Mouse (Mus musculus) G1E (cell line): ENCODE results near the gene Rapgef3. TPM values are rescaled to one million over a fixed set of nuclear protein-coding genes. Genes with fewer than 3 reads are reported as not detected.

ENCODE experiments used
- ATAC-seq: 2 replicates; pipeline ENCODE4 v1.8.0; 2016; ENCODE audit warnings: mild to moderate bottlenecking; ENCODE audit not compliant: insufficient number of reproducible peaks, poor library complexity, low FRiP score, severe bottlenecking; ENCODE audit errors: extremely low read depth
- DNase-seq: peaks from one replicate; pipeline ENCODE4 v3.0.0; 2012; ENCODE audit warnings: low spot score
- H3K27me3 ChIP-seq: 2 replicates; pipeline ENCODE4 v1.6.1; 2012; ENCODE audit warnings: mild to moderate bottlenecking, low read length, inconsistent platforms; ENCODE audit not compliant: insufficient read depth
- H3K36me3 ChIP-seq: replicated peaks from 2 replicates; pipeline ENCODE3; 2012; ENCODE audit warnings: mild to moderate bottlenecking, inconsistent platforms
- H3K4me1 ChIP-seq: 2 replicates; pipeline ENCODE4 v1.6.1; 2012; ENCODE audit warnings: low read depth, low read length, inconsistent platforms, mixed read lengths; ENCODE audit not compliant: insufficient read depth
- H3K4me3 ChIP-seq: 2 replicates; pipeline ENCODE4 v1.5.1; 2012; ENCODE audit warnings: low read depth, mild to moderate bottlenecking, inconsistent platforms, low read length, moderate library complexity, mixed read lengths
- H3K9me3 ChIP-seq: replicated peaks from 2 replicates; pipeline ENCODE4 v1.6.1; 2012; ENCODE audit warnings: inconsistent platforms
- CTCF ChIP-seq: IDR thresholded peaks from 2 replicates; pipeline ENCODE4 v1.5.1; 2012; ENCODE audit warnings: low read depth, low read length, inconsistent platforms, mixed read lengths
- GATA1 ChIP-seq: IDR thresholded peaks from 2 replicates; pipeline ENCODE4 v1.6.1; 2012; ENCODE audit warnings: borderline replicate concordance, low read length, inconsistent platforms, mixed read lengths
- GATA2 ChIP-seq: IDR thresholded peaks from 2 replicates; pipeline ENCODE4 v1.6.1; 2012; ENCODE audit warnings: low read depth, low read length, inconsistent platforms, borderline replicate concordance
- POLR2AphosphoS5 ChIP-seq: IDR thresholded peaks from 2 replicates; pipeline ENCODE4 v1.6.1; 2012; ENCODE audit warnings: low read depth, low read length, inconsistent platforms; ENCODE audit not compliant: insufficient replicate concordance
- TAL1 ChIP-seq: conservative IDR thresholded peaks from 2 replicates; pipeline ENCODE4 v1.6.1; 2012; ENCODE audit warnings: low read depth, low read length, inconsistent platforms, mixed read lengths
- polyA plus RNA-seq: library from polyadenylated mRNA; stranded (reverse); fragments of >175 nt; gene quantifications from 2 replicates; pipeline ENCODE4 v1.2.3, GENCODE M21; 2012
- total RNA-seq, 2 experiments: library from RNA; stranded (forward) in 1 of 2; stranded (reverse) in 1 of 2; fragments of 200-1000 nt in 1 of 2; fragments of >200 nt in 1 of 2; fragmentation: Nextera tagmentation in 1 of 2; gene quantifications; 2 replicates each; pipeline ENCODE4 v1.2.3; 2014 to 2017

Rapgef3 gene
- total and polyA plus RNA-seq, 3 experiments: 0.05 to 0.23 TPM; not detected in 1

DNA sequence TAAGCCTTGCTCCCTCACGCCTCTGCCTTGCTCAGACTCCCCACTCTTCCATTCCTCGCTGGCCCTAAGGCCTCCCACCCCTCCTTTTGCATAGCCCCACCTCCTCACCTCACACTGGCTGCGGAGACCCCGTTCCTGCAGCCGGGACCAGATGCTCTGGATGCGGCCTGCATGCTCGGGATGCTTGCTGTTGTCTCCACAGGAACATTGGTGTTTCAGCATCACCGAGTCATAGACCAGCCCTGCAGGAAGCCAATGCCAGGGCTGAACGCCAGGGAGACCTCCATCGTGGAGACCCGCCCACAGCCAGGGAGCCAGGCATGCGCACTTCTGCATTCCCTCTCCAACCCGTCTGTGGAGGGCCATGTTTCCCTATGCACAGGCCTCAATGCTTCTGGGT is 34.8 kb upstream of the Rapgef3 start:
- no peak for DNase-seq

DNA sequence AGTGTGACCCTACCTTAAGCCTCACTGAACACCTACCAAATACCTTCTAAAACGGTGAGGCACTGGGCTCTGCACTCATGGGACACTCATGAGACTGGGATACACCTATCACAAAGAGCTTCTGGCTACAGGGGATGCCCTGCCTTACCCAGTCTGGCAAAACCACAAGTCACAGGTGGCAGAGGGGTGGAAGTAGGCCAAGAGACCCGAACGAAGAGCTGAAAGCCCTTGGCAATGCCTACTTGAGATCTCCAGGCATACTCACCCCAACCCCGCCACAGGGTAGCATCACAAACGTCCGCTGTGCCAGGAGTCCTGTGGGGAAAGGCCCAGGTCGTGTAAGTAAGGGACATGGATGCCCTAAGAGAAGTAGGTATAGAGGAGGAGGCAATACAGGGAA is 34.0 kb upstream of the Rapgef3 start:
- TF ChIP-seq CTCF: no peak
- no peak for TF ChIP-seq POLR2AphosphoS5
- no peak for TF ChIP-seq GATA1
- TF ChIP-seq GATA2: no peak
- no peak for TF ChIP-seq TAL1
- H3K36me3 ChIP-seq: peaks cover 89% of the 10 kb centered on the region

More for the DNA sequence above, 34.8 kb upstream of the Rapgef3 start:
- peaks cover 42% of the 10 kb centered on the region for H3K4me1 ChIP-seq
- TF ChIP-seq GATA2: no peak
- TF ChIP-seq POLR2AphosphoS5: no peak
- TF ChIP-seq CTCF: no peak
- TF ChIP-seq TAL1: no peak
- TF ChIP-seq GATA1: no peak
- H3K4me3 ChIP-seq: no peak overlapping the region
- H3K27me3 ChIP-seq: no peaks in the 10 kb centered on the region; the same call in 1 of the 2 replicates
- H3K36me3 ChIP-seq: peaks cover 89% of the 10 kb centered on the region
- no peak for ATAC-seq
- H3K9me3 ChIP-seq: no peaks in the 10 kb centered on the region

DNA sequence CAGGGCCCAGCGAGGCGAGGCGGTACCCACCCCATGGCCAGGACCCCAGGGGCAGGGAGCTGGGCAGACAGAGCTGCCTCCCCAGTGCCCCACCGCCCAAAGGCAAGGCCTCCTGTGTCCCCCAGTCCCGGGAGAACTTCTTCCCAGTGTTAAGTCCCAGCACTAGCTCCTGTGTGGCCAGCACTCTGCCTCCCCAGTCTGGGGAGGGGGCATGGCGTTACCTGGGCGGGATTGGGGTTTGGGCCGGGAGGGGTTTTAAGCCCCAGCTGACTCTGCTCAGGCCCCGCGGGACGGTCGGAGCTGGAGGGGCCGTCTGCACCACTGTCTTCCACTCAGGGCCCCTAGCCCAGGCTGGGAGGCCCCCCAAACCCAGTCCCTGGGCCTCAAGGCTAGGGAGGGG is 33.1 kb upstream of the Rapgef3 start:
- Histone ChIP-seq H3K36me3 (peaks cover 89% of the 10 kb centered on the region), H3K4me1 (peaks cover 51% of the 10 kb centered on the region), H3K9me3 (no peaks in the 10 kb centered on the region), H3K4me3 (no peak overlapping the region), H3K27me3 (no peaks in the 10 kb centered on the region; the same call in 1 of the 2 replicates)
- no peak for TF ChIP-seq TAL1
- no peak for TF ChIP-seq GATA2
- TF ChIP-seq CTCF: no peak
- TF ChIP-seq GATA1: no peak
- no peak for TF ChIP-seq POLR2AphosphoS5
- no peak for ATAC-seq
- DNase-seq: no peak

More for the DNA sequence above, 34.0 kb upstream of the Rapgef3 start:
- Histone ChIP-seq H3K9me3 (no peaks in the 10 kb centered on the region), H3K4me3 (no peak overlapping the region), H3K4me1 (peaks cover 44% of the 10 kb centered on the region), H3K27me3 (no peaks in the 10 kb centered on the region; the same call in 1 of the 2 replicates)
- DNase-seq (no peak), ATAC-seq (no peak)

DNA sequence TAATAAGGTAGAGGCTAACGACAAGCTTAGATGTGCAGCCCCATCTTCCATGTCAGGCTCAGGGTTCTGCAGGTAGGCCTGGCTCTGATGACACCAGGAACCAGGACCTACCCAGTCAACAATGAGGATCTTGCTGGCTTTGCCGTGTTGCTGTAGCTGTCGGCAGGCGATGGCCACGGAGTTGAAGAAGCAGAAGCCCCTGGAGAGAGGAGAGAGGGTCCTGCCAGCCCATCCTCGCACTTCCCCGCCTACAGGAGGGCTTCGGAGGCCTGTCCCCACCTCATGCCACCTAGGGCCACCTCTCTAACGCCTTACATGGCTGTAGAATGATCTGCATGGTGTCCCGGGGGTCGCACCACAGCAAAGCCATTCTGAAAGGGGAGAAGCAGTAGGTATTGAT is 31.7 kb upstream of the Rapgef3 start:
- Histone ChIP-seq H3K4me1 (peaks cover 53% of the 10 kb centered on the region), H3K9me3 (no peaks in the 10 kb centered on the region), H3K4me3 (no peak overlapping the region), H3K27me3 (no peaks in the 10 kb centered on the region; the same call in 1 of the 2 replicates), H3K36me3 (peaks cover 92% of the 10 kb centered on the region)
- DNase-seq: no peak
- no peak for ATAC-seq
- no peak for TF ChIP-seq GATA1
- no peak for TF ChIP-seq CTCF
- TF ChIP-seq POLR2AphosphoS5: no peak
- no peak for TF ChIP-seq GATA2
- TF ChIP-seq TAL1: no peak

DNA sequence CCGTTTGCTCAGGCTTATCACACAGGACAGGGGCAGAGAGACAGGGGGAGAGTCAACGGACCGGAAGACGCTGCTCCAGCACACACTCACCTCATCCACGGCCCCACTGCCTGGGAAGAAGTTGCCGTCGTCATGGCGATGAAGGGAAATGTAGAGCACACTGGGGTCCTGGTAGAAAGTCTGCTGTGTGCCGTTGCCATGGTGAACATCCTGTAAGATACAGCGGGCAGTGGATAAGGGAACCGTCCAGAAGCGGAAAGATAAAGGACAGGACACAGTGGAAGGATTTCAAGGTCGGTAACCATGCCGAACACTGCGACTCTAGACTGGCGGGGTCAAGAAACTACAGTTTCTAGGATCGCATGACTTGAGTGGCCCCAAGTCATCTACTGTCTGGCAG is 30.4 kb upstream of the Rapgef3 start:
- H3K4me3 ChIP-seq: no peak overlapping the region
- H3K27me3 ChIP-seq: no peaks in the 10 kb centered on the region; the same call in 1 of the 2 replicates
- ATAC-seq (peak; percentile 31; the same call in 1 of the 2 replicates), DNase-seq (no peak)
- TF ChIP-seq CTCF: no peak
- H3K4me1 ChIP-seq: peaks cover 65% of the 10 kb centered on the region
- no peaks in the 10 kb centered on the region for H3K9me3 ChIP-seq
- peaks cover 100% of the 10 kb centered on the region for H3K36me3 ChIP-seq

DNA sequence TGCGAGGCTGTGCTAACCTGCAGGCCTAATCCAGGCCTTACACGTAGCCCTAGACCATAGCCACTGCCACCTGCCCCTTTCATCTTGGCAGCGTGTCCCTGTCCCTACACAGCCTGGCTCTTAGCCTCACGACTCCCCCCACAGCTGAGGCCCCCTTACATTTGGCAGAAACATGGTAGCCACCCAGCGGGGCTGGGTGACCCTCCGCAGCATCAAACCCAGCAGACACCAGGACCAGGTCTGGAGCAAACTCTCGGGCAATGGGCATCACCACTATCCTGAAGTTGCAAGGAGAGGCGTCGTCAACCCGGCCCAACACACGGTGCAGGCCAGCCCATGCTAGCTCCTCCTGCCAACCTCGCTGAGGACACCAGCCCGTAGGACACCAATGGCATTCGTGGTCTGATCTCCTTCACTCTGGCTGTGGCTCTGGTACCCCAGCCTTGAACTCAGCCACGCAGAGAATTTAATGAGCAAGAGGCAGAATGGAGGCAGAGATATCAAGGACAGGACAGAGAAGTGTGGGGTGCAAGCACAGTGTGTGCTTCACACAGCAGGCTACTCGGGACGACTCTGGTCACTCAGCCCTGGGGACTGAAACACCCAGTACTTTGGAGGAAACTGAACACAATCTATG is 29.0 kb upstream of the Rapgef3 start:
- no peaks in the 10 kb centered on the region for H3K9me3 ChIP-seq
- TF ChIP-seq CTCF: no peak
- no peak for TF ChIP-seq GATA1
- TF ChIP-seq POLR2AphosphoS5: no peak
- TF ChIP-seq TAL1: no peak
- no peak for TF ChIP-seq GATA2
- DNase-seq: no peak
- ATAC-seq: no peak
- no peak overlapping the region for H3K4me3 ChIP-seq
- H3K27me3 ChIP-seq: no peaks in the 10 kb centered on the region; the same call in 1 of the 2 replicates
- peaks cover 100% of the 10 kb centered on the region for H3K36me3 ChIP-seq
- H3K4me1 ChIP-seq: peaks cover 67% of the 10 kb centered on the region

DNA sequence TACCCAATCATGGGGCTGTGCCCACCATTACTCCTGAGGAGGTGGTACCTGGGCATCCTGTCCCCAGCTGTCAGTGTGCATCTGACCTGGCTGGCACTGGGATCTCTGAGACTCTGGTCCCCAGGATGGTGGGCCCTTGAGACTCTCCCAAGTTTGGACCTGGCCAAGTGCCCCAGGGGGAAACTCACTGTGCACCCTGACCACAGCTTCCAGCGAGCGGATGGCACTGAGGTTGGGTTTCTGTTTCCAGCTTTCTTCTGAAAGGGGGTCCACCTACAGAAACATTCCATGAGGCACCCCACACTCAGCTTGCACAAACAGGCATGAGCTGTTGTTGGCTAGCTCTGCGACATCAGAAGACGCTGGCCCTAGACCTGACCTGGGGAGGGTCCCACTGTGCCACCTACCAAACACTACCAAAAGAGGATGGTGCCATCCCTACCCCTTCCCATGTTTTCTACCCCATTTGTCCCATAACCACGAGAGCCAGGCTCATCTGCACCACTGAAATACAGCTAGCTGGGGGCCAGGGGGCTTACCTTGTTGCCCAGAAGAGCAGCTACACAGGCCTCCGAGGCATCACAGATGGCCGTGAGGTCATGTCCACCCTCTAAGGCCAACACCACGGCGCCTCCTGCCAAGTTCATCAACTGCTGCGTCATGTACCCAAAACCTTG is 27.9 kb upstream of the Rapgef3 start:
- Histone ChIP-seq H3K27me3 (no peaks in the 10 kb centered on the region; the same call in 1 of the 2 replicates), H3K4me3 (no peak overlapping the region), H3K36me3 (peaks cover 100% of the 10 kb centered on the region), H3K9me3 (no peaks in the 10 kb centered on the region), H3K4me1 (peaks cover 67% of the 10 kb centered on the region)
- ATAC-seq (no peak), DNase-seq (no peak)
- TF ChIP-seq POLR2AphosphoS5 (no peak), GATA1 (no peak), CTCF (no peak), GATA2 (no peak), TAL1 (no peak)
